Mouse (Mus musculus): ENCODE data around the gene Farsb. TPM values are rescaled to one million over a fixed set of nuclear protein-coding genes. Genes with fewer than 3 reads are reported as not detected.

Gene Farsb
- polyA plus RNA-seq, 2 experiments, result 38.6 to 111 TPM

DNA sequence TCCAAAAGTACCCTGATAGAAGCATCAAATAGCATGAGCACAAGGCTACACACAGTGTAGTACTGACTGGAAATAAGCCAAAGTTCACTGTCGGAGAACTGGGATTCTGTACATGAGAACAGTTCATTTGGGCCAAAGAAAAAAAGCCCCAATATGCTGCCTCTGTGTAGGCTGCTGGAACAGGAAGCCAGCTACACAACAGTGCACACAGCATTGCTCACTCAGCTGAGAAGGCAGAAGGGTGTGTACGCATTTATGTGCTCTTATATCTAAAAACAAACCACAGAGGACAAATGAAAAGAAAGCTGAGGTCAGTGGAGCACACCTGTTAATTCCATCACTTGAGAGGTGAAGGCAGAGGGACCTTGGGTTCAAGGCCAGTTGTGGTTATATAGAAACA, 52.7 kb downstream of the Farsb start:
- Histone ChIP-seq H3K27ac (no peak overlapping the region), H3K4me1 (replicated peaks; ENCODE audit: control insufficient read depth in 2 of 2, insufficient read depth in 2 of 2, low read length in 1 of 2) (no peaks in the 10 kb centered on the region), H3K9me3 (ENCODE audit: control insufficient read depth, low read length) (no peaks in the 10 kb centered on the region), H3K27me3 (ENCODE audit: control insufficient read depth, insufficient read depth, low read length) (no peaks in the 10 kb centered on the region), H3K36me3 (replicated peaks; ENCODE audit: control insufficient read depth, insufficient read depth, low read depth) (peaks cover 3% of the 10 kb centered on the region), H3K4me3 (ENCODE audit: insufficient read depth in 1 of 2, low read depth in 2 of 2, low read length in 2 of 2) (no peak overlapping the region), H3K9ac (replicated peaks) (no peak overlapping the region), H3K4me2 (ENCODE audit: low read depth) (no peak overlapping the region)
- WGBS (ENCODE audit: insufficient replicate concordance), result 60% methylated on average over 2 of the region's 2 CpGs
- DNase-seq (ENCODE audit: low read depth in 3 of 3, low spot score in 3 of 3) (no peak), ATAC-seq (ENCODE audit: insufficient read depth) (no peak)
- TF ChIP-seq CTCF (IDR thresholded peaks at IDR 0.05; ENCODE audit: low read depth), result no peak
- no peak for TF ChIP-seq EP300 (IDR thresholded peaks at IDR 0.05; ENCODE audit: low read depth)

DNA sequence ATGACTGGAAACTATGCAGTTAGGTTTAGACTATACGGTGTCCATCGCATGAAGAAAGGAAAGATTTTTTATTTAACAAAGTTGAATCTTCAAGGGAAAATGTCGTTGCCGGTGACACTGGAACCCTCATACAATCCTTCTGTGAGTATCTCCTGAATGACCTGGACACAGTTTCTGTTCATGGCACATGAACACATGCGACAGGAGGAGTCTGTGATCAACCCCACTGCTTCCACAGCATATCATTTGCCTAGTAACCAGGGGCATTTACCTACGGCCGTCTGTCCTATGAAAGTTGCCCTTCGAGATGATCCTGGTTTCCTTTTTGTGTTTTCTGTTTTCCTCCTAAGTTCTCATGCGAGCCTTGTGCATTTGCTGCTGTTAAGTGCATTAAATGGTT, 55.2 kb downstream of the Farsb start:
- TF ChIP-seq EP300 (IDR thresholded peaks at IDR 0.05; ENCODE audit: low read depth) (no peak), CTCF (IDR thresholded peaks at IDR 0.05; ENCODE audit: low read depth) (no peak)
- H3K4me2 ChIP-seq (ENCODE audit: low read depth), result no peak overlapping the region
- no peak for ATAC-seq (ENCODE audit: insufficient read depth)
- no peaks in the 10 kb centered on the region for H3K4me1 ChIP-seq (replicated peaks; ENCODE audit: control insufficient read depth in 2 of 2, insufficient read depth in 2 of 2, low read length in 1 of 2)
- H3K4me3 ChIP-seq (ENCODE audit: insufficient read depth in 1 of 2, low read depth in 2 of 2, low read length in 2 of 2), result no peak overlapping the region
- peaks cover 3% of the 10 kb centered on the region for H3K36me3 ChIP-seq (replicated peaks; ENCODE audit: control insufficient read depth, insufficient read depth, low read depth)
- WGBS (ENCODE audit: insufficient replicate concordance), result 78% methylated on average over 9 of the region's 9 CpGs
- no peaks in the 10 kb centered on the region for H3K9me3 ChIP-seq (ENCODE audit: control insufficient read depth, low read length)
- H3K27ac ChIP-seq, result no peak overlapping the region
- DNase-seq (ENCODE audit: low read depth in 3 of 3, low spot score in 3 of 3), result no peak
- H3K27me3 ChIP-seq (ENCODE audit: control insufficient read depth, insufficient read depth, low read length), result no peaks in the 10 kb centered on the region
- H3K9ac ChIP-seq (replicated peaks), result no peak overlapping the region

DNA sequence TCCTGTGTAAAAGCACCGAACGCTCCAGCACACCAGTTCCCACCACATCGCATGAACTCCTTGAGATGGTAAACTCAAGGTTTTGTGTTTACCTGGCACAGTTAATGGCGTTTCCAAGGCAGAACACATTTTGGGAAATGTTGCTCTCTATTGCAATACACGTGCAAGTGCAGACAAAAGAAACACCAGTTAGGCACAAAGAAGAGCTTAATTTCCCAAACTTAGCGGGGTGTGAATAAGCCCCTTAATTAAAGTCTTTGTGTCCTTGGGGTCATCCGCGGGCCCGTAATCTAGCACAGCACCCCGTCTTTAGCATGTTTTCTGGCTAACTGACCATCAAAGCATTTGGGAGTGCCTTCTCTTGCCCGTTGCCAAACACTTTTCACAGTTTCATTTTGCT, 59.8 kb downstream of the Farsb start:
- Histone ChIP-seq H3K9me3 (ENCODE audit: control insufficient read depth, low read length) (no peaks in the 10 kb centered on the region), H3K4me1 (replicated peaks; ENCODE audit: control insufficient read depth in 2 of 2, insufficient read depth in 2 of 2, low read length in 1 of 2) (peaks cover 0 to 2% of the 10 kb centered on the region in 2 experiments; a peak in 2 of 4 replicates), H3K4me3 (ENCODE audit: insufficient read depth in 1 of 2, low read depth in 2 of 2, low read length in 2 of 2) (no peak overlapping the region), H3K4me2 (ENCODE audit: low read depth) (no peak overlapping the region), H3K27ac (no peak overlapping the region), H3K9ac (replicated peaks) (no peak overlapping the region), H3K27me3 (ENCODE audit: control insufficient read depth, insufficient read depth, low read length) (no peaks in the 10 kb centered on the region), H3K36me3 (replicated peaks; ENCODE audit: control insufficient read depth, insufficient read depth, low read depth) (peaks cover 14% of the 10 kb centered on the region)
- no peak for DNase-seq (ENCODE audit: low read depth in 3 of 3, low spot score in 3 of 3)
- WGBS (ENCODE audit: insufficient replicate concordance), result 87% methylated on average over 11 of the region's 11 CpGs
- TF ChIP-seq EP300 (IDR thresholded peaks at IDR 0.05; ENCODE audit: low read depth) (no peak), CTCF (IDR thresholded peaks at IDR 0.05; ENCODE audit: low read depth) (no peak)
- no peak for ATAC-seq (ENCODE audit: insufficient read depth)

GRCm38 (mm10) chr1:78426841-78427240, 61.9 kb downstream of the Farsb start:
- H3K27me3 ChIP-seq (ENCODE audit: control insufficient read depth, insufficient read depth, low read length), result no peaks in the 10 kb centered on the region
- H3K36me3 ChIP-seq (replicated peaks; ENCODE audit: control insufficient read depth, insufficient read depth, low read depth), result peaks cover 11% of the 10 kb centered on the region
- H3K9ac ChIP-seq (replicated peaks), result no peak overlapping the region
- ATAC-seq (ENCODE audit: insufficient read depth), result no peak
- 70% methylated on average over 3 of the region's 3 CpGs for WGBS (ENCODE audit: insufficient replicate concordance)
- H3K4me1 ChIP-seq (replicated peaks; ENCODE audit: control insufficient read depth in 2 of 2, insufficient read depth in 2 of 2, low read length in 1 of 2), result peaks cover 0 to 2% of the 10 kb centered on the region in 2 experiments; a peak in 2 of 4 replicates
- no peak overlapping the region for H3K4me3 ChIP-seq (ENCODE audit: insufficient read depth in 1 of 2, low read depth in 2 of 2, low read length in 2 of 2)
- no peak overlapping the region for H3K4me2 ChIP-seq (ENCODE audit: low read depth)
- H3K27ac ChIP-seq, result no peak overlapping the region
- no peak for DNase-seq (ENCODE audit: low read depth in 3 of 3, low spot score in 3 of 3)
- H3K9me3 ChIP-seq (ENCODE audit: control insufficient read depth, low read length), result no peaks in the 10 kb centered on the region
- TF ChIP-seq EP300 (IDR thresholded peaks at IDR 0.05; ENCODE audit: low read depth), result no peak
- TF ChIP-seq CTCF (IDR thresholded peaks at IDR 0.05; ENCODE audit: low read depth), result no peak

- Histone ChIP-seq H3K4me2 (ENCODE audit: low read depth) (no peak overlapping the region), H3K4me3 (ENCODE audit: insufficient read depth in 1 of 2, low read depth in 2 of 2, low read length in 2 of 2) (no peak overlapping the region), H3K36me3 (replicated peaks; ENCODE audit: control insufficient read depth, insufficient read depth, low read depth) (peaks cover 15% of the 10 kb centered on the region), H3K9ac (replicated peaks) (no peak overlapping the region), H3K27me3 (ENCODE audit: control insufficient read depth, insufficient read depth, low read length) (no peaks in the 10 kb centered on the region), H3K27ac (no peak overlapping the region), H3K4me1 (replicated peaks; ENCODE audit: control insufficient read depth in 2 of 2, insufficient read depth in 2 of 2, low read length in 1 of 2) (peaks cover 0 to 2% of the 10 kb centered on the region in 2 experiments; a peak in 2 of 4 replicates), H3K9me3 (ENCODE audit: control insufficient read depth, low read length) (no peaks in the 10 kb centered on the region)
- ATAC-seq (ENCODE audit: insufficient read depth) (no peak), DNase-seq (ENCODE audit: low read depth in 3 of 3, low spot score in 3 of 3) (no peak)
- TF ChIP-seq CTCF (IDR thresholded peaks at IDR 0.05; ENCODE audit: low read depth) (no peak), EP300 (IDR thresholded peaks at IDR 0.05; ENCODE audit: low read depth) (no peak)
- WGBS (ENCODE audit: insufficient replicate concordance), result 78% methylated on average over 7 of the region's 7 CpGs
These were observed 62.6 kb downstream of the Farsb start for GRCm38 (mm10) chr1:78425793-78426700.

Data from liver, embryonic 14.5 days (tissue).